Comparison of ENCODE assay signal across 13 mouse cellular contexts in genomic region chr2:121565911-121566310, GRCm38 (mm10).
"Had no signal": no experiment of that assay in that cellular context is flagged by ENCODE, and none has a peak within 500 bp of the region (broad histone marks: within the 10 kb centered on the region; RNA-seq: fewer than 3 reads in every experiment).

No protein-coding gene starts in this region.

- H3K27me3 ChIP-seq: limb, embryonic 13.5 days; midbrain, embryonic 13.5 days had no signal

- H3K36me3 ChIP-seq: limb, embryonic 13.5 days had no signal

- H3K4me3 ChIP-seq: layer of hippocampus, adult 2 months; limb, embryonic 13.5 days; midbrain, embryonic 13.5 days had no signal

- H3K27ac ChIP-seq: layer of hippocampus, adult 2 months; limb, embryonic 13.5 days; liver, embryonic 14.5 days; midbrain, embryonic 13.5 days had no signal

- H3K9ac ChIP-seq: limb, embryonic 13.5 days; liver, embryonic 14.5 days; midbrain, embryonic 13.5 days had no signal

- DNase-seq: kidney, adult 18-20 months; kidney, postnatal 10 days; kidney, postnatal 4 days; left cerebral cortex, postnatal 4 days; lung, adult 18-20 months; lung, postnatal 36 days; right cerebral cortex, postnatal 14 days; thymus, postnatal 36 days had no signal

- H3K4me2 ChIP-seq: limb, embryonic 13.5 days; midbrain, embryonic 13.5 days had no signal

- H3K4me1 ChIP-seq: limb, embryonic 13.5 days; midbrain, embryonic 13.5 days had no signal

- H3K9me3 ChIP-seq: limb, embryonic 13.5 days; midbrain, embryonic 13.5 days had no signal

- ATAC-seq: lung, postnatal 0 days; midbrain, embryonic 13.5 days had no signal
